Mouse (Mus musculus): ENCODE measurements around the gene Mrtfa. TPM values are rescaled to one million over a fixed set of nuclear protein-coding genes. Genes with fewer than 3 reads are reported as not detected.

Gene Mrtfa
- polyA plus RNA-seq, 1 experiment from 2014 or later, result 29.2 TPM

Other genes with a start within 250 kb of the Mrtfa start
- gene Adsl, start 242.3 kb downstream of the Mrtfa start, polyA plus RNA-seq (2016; fragmentation: Nextera tagmentation; extraction: Ambion mirVana), result 128 and 153 TPM in 2 replicates
- 32.0 and 38.3 TPM in 2 replicates for gene Sgsm3, start 213.0 kb downstream of the Mrtfa start, polyA plus RNA-seq (2016; fragmentation: Nextera tagmentation; extraction: Ambion mirVana)
- 0.81 and 0.98 TPM in 2 replicates for gene Mchr1, start 44.7 kb upstream of the Mrtfa start, polyA plus RNA-seq (2016; fragmentation: Nextera tagmentation; extraction: Ambion mirVana)
- gene Slc25a17, start 170.1 kb upstream of the Mrtfa start, polyA plus RNA-seq (2016; fragmentation: Nextera tagmentation; extraction: Ambion mirVana), result 108 and 114 TPM in 2 replicates
- gene St13, start 209.3 kb upstream of the Mrtfa start, polyA plus RNA-seq (2016; fragmentation: Nextera tagmentation; extraction: Ambion mirVana), result 202 and 203 TPM in 2 replicates
- 11.3 and 12.6 TPM in 2 replicates for gene Xpnpep3, start 209.4 kb upstream of the Mrtfa start, polyA plus RNA-seq (2016; fragmentation: Nextera tagmentation; extraction: Ambion mirVana)
- 2.4 and 3.3 TPM in 2 replicates for gene Dnajb7, start 217.5 kb upstream of the Mrtfa start, polyA plus RNA-seq (2016; fragmentation: Nextera tagmentation; extraction: Ambion mirVana)

All from midbrain, embryonic 12.5 days (tissue).